Mouse (Mus musculus): ENCODE results near the gene Cnot4. TPM values are rescaled to one million over a fixed set of nuclear protein-coding genes. Genes with fewer than 3 reads are reported as not detected.

Gene Cnot4
- 10 to 100 TPM; 50.2 to 62.8 TPM for total RNA-seq (2023)

DNA sequence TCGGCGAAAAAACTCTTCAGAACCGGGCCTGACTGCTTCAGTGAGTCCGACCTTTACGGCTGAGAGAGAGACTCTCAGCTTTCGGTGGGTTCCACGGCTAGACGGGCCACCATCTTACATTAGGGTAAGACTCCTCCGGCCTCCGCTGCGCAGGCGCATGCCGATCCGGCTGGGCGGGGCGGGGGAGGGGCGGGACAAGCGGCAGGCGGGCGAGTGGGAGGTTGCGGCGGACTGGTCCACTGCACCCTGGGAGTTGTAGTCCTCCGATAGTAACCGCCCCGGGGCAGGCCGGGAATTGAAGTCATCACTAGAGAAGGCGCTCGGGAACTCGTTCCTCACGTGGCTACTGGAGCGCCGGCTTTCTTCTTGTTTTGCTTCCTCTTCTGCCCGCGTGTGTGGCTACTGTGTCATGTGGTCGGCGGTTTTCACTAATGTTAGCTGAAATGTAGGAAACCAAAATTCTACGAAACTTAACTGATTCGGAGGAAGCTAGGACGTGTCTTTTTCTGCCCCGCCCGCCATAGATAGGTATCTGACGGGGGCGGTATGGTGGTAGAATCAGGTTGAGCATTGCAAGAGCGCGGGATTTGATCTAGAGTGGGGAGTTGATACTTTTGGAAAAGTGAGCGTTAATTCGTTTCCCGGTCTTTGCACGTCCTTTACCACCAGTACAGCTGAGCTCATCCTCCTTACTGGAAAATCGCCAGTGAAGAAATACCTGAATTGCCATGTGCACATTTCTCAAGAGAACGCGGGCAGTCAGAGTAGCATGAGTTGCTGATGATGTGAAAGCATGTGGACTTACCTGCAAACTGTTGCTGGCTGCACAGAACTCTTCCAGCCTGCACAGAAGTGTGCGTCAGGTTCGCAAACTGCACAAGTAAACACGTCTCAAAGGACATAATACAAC, at the start of gene Cnot4:
Gene Cnot4 (minus strand): TSS at position 146 of the 910 bp plus-strand sequence.

DNA sequence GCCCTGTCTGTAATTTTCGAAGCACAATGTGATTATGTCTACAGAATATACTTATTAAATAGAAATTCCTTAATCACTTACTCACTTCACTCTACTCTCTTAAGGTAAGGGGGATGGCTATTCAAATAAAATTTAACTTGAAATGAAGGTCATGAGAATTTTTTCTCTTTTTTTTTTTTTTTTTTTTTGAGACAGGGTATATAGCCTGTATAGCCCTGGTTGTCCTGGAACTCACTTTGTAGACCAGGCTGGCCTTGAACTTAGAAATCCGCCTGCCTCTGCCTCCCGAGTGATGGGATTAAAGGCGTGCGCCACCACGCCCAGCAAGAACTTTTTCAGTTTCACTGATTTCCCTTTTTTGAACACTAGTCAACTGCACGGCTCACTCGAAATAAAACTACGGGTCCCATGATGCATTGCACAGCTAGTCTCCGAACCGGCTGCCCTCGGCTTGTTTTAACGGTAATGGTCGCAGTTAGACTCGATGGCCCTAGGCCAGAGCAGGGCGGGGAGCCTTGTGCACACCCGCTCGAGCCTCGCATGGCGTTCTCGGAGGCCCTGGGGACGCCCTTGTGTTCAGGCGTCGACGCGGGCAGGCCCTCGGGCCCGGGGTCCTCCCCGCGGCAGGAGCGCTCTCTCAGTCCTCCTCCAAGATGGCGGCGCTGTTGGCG, 43.6 kb upstream of the Cnot4 start, which contains the start of gene Nup205:
Gene Nup205 (plus strand): TSS at position 443 of the 671 bp plus-strand sequence.

GRCm38 (mm10) chr6:34988081-34988761, 145.3 kb downstream of the Cnot4 start, which contains the start of gene Slc23a4:
Gene Slc23a4 (minus strand): TSS chr6:34988404.

Other genes starting within 250 kb of the Cnot4 start
- 10 to 100 TPM; 70.6 to 74.3 TPM for gene Wdr91, start 222.8 kb downstream of the Cnot4 start, total RNA-seq (2023)
- not detected for gene Stra8, start 213.6 kb downstream of the Cnot4 start, total RNA-seq (2023)
- under 1 TPM in 1 of 2 experiments, not detected in 1; 0.23 TPM for gene Slc23a4, start 145.3 kb downstream of the Cnot4 start, total RNA-seq (2023)
- gene Nup205, start 43.7 kb upstream of the Cnot4 start, total RNA-seq (2023) = 10 to 100 TPM; 63.0 to 67.6 TPM
- gene Slc13a4, start 174.4 kb upstream of the Cnot4 start, total RNA-seq (2023) = not detected
- gene Fam180a, start 192.4 kb upstream of the Cnot4 start, total RNA-seq (2023) = not detected